Mouse (Mus musculus) myocyte (in vitro differentiated cells): Measurements from ENCODE around the gene Gak. TPM values are rescaled to one million over a fixed set of nuclear protein-coding genes. Genes with fewer than 3 reads are reported as not detected.

Experiments used
- H3K27me3 ChIP-seq: one replicate; pipeline ENCODE4 v1.6.1; 2011; ENCODE audit not compliant: control insufficient read depth, insufficient read depth, insufficient read length
- H3K36me3 ChIP-seq: one replicate; pipeline ENCODE4 v1.6.1; 2011; ENCODE audit not compliant: control insufficient read depth, insufficient read depth
- H3K4me2 ChIP-seq: one replicate; pipeline ENCODE4 v1.6.1; 2011; ENCODE audit warnings: low read depth, control low read depth
- H3K4me3 ChIP-seq: one replicate; pipeline ENCODE4 v1.5.1; 2011; ENCODE audit warnings: mild to moderate bottlenecking, control low read depth, moderate library complexity
- H3K79me2 ChIP-seq: one replicate; pipeline ENCODE4 v1.6.1; 2011; ENCODE audit not compliant: control insufficient read depth, insufficient read depth
- H3ac ChIP-seq: one replicate; pipeline ENCODE4 v1.6.1; 2011; ENCODE audit not compliant: control insufficient read depth, insufficient read length
- CEBPB ChIP-seq: IDR thresholded peaks from 2 replicates; pipeline ENCODE4 v1.6.1; 2011; ENCODE audit warnings: mild to moderate bottlenecking, moderate library complexity; ENCODE audit not compliant: poor library complexity, insufficient read depth, severe bottlenecking
- E2F4 ChIP-seq: IDR thresholded peaks from one replicate; pipeline ENCODE4 v1.6.1; 2011; ENCODE audit warnings: mild to moderate bottlenecking, control low read depth, moderate library complexity; ENCODE audit not compliant: insufficient read depth
- MAX ChIP-seq: IDR thresholded peaks from one replicate; pipeline ENCODE4 v1.6.1; 2011; ENCODE audit warnings: low read depth, mild to moderate bottlenecking, control low read depth
- MYOD1 ChIP-seq, 3 experiments: IDR thresholded peaks; one replicate each; pipeline ENCODE4 v1.6.1; 2011; ENCODE audit warnings: control low read depth in 2 of 3, low read depth in 2 of 3, mild to moderate bottlenecking in 2 of 3, moderate library complexity in 1 of 3; ENCODE audit not compliant: insufficient read length in 2 of 3, control insufficient read depth in 1 of 3
- MYOG ChIP-seq, 3 experiments: IDR thresholded peaks; one replicate each; pipeline ENCODE4 v1.6.1; 2011; ENCODE audit warnings: control low read depth in 2 of 3, low read depth in 2 of 3, mild to moderate bottlenecking in 2 of 3; ENCODE audit not compliant: insufficient read length in 2 of 3, control insufficient read depth in 1 of 3, insufficient read depth in 1 of 3
- POLR2A ChIP-seq: IDR thresholded peaks from one replicate; pipeline ENCODE4 v1.6.1; 2011; ENCODE audit warnings: low read depth, mild to moderate bottlenecking, control low read depth, moderate library complexity; ENCODE audit not compliant: insufficient read length
- POLR2AphosphoS2 ChIP-seq: IDR thresholded peaks from one replicate; pipeline ENCODE4 v1.6.1; 2011; ENCODE audit warnings: low read depth, control low read depth; ENCODE audit not compliant: insufficient read length
- REST ChIP-seq: IDR thresholded peaks from one replicate; pipeline ENCODE4 v1.6.1; 2011; ENCODE audit warnings: mild to moderate bottlenecking, control low read depth, moderate library complexity; ENCODE audit not compliant: insufficient read depth, insufficient read length
- SRF ChIP-seq: IDR thresholded peaks from one replicate; pipeline ENCODE4 v1.6.1; 2011; ENCODE audit warnings: low read depth; ENCODE audit not compliant: control insufficient read depth, insufficient read length
- TCF12 ChIP-seq: IDR thresholded peaks from one replicate; pipeline ENCODE4 v1.6.1; 2011; ENCODE audit warnings: mild to moderate bottlenecking, control low read depth; ENCODE audit not compliant: poor library complexity, insufficient read depth, severe bottlenecking
- TCF3 ChIP-seq: IDR thresholded peaks from one replicate; pipeline ENCODE4 v1.6.1; 2011; ENCODE audit warnings: low read depth, control low read depth; ENCODE audit not compliant: insufficient read length
- USF1 ChIP-seq: IDR thresholded peaks from one replicate; pipeline ENCODE4 v1.6.1; 2011; ENCODE audit warnings: low read depth, mild to moderate bottlenecking, control low read depth, moderate library complexity
- polyA plus RNA-seq: library from polyadenylated mRNA; unstranded; fragments of >200 nt; fragmentation: generic; extraction: Trizol; gene quantifications from one replicate; pipeline ENCODE4 v1.2.1, GENCODE M21; 2012; ENCODE audit warnings: missing spikeins

Gak gene
- polyA plus RNA-seq, 1 experiment, result 46.1 TPM

DNA sequence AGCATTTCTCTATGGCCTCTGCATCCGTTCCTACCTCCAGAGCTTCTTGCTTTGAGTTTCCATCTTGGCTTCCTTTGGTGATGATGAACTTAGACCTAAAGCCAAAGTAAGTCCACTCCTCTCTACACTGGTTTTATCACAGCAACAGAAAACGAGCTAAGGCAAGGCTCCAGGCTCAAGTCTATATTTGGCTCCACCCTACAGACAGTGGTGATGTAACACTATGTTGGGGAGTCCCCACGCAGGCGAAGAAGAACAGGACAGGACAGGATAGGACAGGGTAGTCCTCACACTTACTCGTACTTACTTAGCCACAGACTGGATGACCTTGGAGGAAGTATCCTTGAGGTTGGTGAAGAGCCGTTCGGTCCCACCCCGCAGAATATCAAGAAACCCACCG is 27.0 kb downstream of the Gak start:
- H3K36me3 ChIP-seq, result peaks cover 64% of the 10 kb centered on the region
- H3ac ChIP-seq, result no peak overlapping the region
- H3K4me3 ChIP-seq, result no peak overlapping the region
- H3K27me3 ChIP-seq, result no peaks in the 10 kb centered on the region
- H3K4me2 ChIP-seq, result no peak overlapping the region
- no peak for TF ChIP-seq POLR2A
- no peaks in the 10 kb centered on the region for H3K79me2 ChIP-seq

DNA sequence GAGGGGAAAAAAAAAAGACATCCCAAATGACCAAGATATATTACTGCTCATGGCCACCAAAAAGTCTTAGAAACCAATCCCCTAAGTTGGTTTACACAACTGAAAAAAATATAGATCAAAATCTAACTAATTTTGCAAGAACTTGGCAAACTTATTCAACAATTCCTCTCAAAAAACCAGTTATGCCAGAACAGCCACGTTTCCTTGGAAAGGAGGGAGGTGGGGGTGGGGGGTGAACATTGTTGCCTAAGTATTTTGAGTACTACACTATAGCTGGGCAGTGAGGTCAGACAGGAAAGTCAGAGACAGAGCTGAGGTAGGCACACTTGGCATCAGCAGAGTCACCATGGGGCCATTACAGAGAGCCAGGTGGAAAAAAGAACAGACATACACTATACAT is 29.6 kb downstream of the Gak start:
- TF ChIP-seq USF1, result no peak
- no peak for TF ChIP-seq MYOD1 (IDR thresholded peaks at IDR 0.05; ENCODE audit: control insufficient read depth in 1 of 3, insufficient read length in 2 of 3, low read depth in 2 of 3)
- no peak for TF ChIP-seq POLR2AphosphoS2
- TF ChIP-seq SRF, result no peak
- no peak for TF ChIP-seq TCF12
- no peak for TF ChIP-seq TCF3
- TF ChIP-seq MAX, result no peak
- no peak for TF ChIP-seq MYOG (IDR thresholded peaks at IDR 0.05; ENCODE audit: control insufficient read depth in 1 of 3, insufficient read depth in 1 of 3, insufficient read length in 2 of 3, low read depth in 2 of 3)
- Histone ChIP-seq H3K4me3 (no peak overlapping the region), H3K4me2 (no peak overlapping the region), H3K36me3 (peaks cover 67% of the 10 kb centered on the region), H3K27me3 (no peaks in the 10 kb centered on the region), H3K79me2 (no peaks in the 10 kb centered on the region), H3ac (no peak overlapping the region)

DNA sequence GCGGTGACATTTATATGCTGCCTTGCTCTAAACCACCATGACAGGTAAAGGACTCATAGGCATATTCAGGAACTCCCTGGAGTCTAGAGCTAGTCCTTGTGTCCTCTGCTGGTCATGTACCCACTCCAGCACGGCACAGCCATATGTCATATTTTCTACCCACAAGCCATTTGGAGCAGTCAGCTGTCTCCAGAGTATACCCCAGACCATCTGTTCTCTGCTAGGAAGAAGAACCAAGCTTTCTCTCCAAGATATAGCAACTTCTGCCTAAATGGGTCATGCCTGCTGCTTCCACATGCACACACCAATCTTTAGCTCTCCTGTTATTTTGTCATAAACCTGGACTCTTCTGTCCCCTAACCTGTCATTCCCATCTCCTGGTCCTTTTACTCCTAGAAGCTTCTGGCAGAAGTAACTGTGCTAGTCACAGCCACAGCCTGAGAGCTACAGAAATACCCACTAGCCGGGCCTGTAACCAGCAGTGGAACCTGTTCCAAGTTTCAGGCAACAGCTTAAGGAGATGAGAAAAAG is 48.1 kb downstream of the Gak start:
- Histone ChIP-seq H3ac (no peak overlapping the region), H3K4me2 (no peak overlapping the region), H3K4me3 (no peak overlapping the region), H3K79me2 (no peaks in the 10 kb centered on the region), H3K36me3 (peaks cover 51% of the 10 kb centered on the region), H3K27me3 (no peaks in the 10 kb centered on the region)
- TF ChIP-seq MYOG (IDR thresholded peaks at IDR 0.05; ENCODE audit: control insufficient read depth in 1 of 3, insufficient read depth in 1 of 3, insufficient read length in 2 of 3, low read depth in 2 of 3) (no peak), CEBPB (no peak), MAX (no peak), USF1 (no peak), POLR2AphosphoS2 (no peak), E2F4 (no peak), REST (no peak), TCF12 (no peak), SRF (no peak), MYOD1 (IDR thresholded peaks at IDR 0.05; ENCODE audit: control insufficient read depth in 1 of 3, insufficient read length in 2 of 3, low read depth in 2 of 3) (no peak), TCF3 (no peak), POLR2A (no peak)

DNA sequence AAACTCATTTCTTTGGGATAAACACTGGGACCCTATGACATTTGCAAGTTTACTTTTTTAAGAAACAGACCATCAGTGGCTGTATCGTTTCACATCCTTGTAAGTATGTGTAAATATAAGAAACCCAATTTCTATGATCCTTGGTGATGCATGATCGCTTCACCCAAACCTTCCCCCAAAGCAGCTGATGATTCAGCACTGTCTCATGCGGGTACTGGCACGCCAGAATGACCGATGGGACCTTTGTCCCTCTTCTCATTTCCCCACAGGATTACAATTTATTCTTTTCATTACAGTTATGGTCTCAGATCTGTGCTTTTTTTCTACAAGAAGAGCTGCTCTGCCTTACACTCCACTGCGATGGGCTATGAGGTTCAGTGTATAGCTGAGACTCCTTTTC is 56.5 kb downstream of the Gak start:
- Histone ChIP-seq H3K4me2 (no peak overlapping the region), H3K4me3 (no peak overlapping the region), H3ac (no peak overlapping the region), H3K27me3 (no peaks in the 10 kb centered on the region), H3K36me3 (peaks cover 63% of the 10 kb centered on the region), H3K79me2 (no peaks in the 10 kb centered on the region)
- TF ChIP-seq CEBPB (peak; percentile 70), POLR2AphosphoS2 (no peak), MAX (no peak)

DNA sequence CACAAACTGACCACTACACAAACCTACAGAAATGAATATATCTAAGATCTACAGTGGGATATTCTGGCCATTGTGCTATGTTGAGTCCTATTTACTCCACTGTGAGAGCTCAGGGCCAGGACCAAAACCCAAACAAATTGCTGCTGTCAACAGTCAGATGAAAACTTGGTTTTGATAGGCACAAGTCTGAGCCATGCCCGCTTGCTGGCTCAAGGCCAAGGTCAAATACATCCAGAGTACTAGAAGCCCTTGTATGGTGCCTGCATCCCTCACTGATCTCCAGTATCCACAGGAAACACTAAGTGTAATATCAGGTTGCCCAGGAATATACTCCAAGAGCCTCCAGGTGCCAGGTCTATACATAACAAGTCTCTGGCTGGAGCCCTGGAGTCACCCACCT is 58.6 kb downstream of the Gak start:
- peaks cover 69% of the 10 kb centered on the region for H3K36me3 ChIP-seq
- H3K4me3 ChIP-seq, result no peak overlapping the region
- no peak overlapping the region for H3ac ChIP-seq
- no peaks in the 10 kb centered on the region for H3K79me2 ChIP-seq
- no peaks in the 10 kb centered on the region for H3K27me3 ChIP-seq
- H3K4me2 ChIP-seq, result no peak overlapping the region
- TF ChIP-seq E2F4 (no peak), TCF12 (no peak), REST (no peak), TCF3 (no peak), MYOG (IDR thresholded peaks at IDR 0.05; ENCODE audit: control insufficient read depth in 1 of 3, insufficient read depth in 1 of 3, insufficient read length in 2 of 3, low read depth in 2 of 3) (no peak), POLR2A (no peak), MYOD1 (IDR thresholded peaks at IDR 0.05; ENCODE audit: control insufficient read depth in 1 of 3, insufficient read length in 2 of 3, low read depth in 2 of 3) (no peak), CEBPB (no peak), POLR2AphosphoS2 (no peak), SRF (no peak), MAX (no peak), USF1 (no peak)
